Mouse (Mus musculus) neutrophil, adult 5-6 weeks (primary cell): ENCODE results near the gene Vmn1r132. TPM values are rescaled to one million over a fixed set of nuclear protein-coding genes. Genes with fewer than 3 reads are reported as not detected.
"Not testable (repeated sequence)": the region's sequence is repeated elsewhere in the genome, so short reads cannot be mapped to it uniquely, and the experiment has no call there.

Source experiments
- ATAC-seq: fragments of 151-379, 151-347 bp; 2 replicates; pipeline ENCODE4 v1.8.0; 2017; ENCODE audit warnings: mild to moderate bottlenecking, moderate TSS enrichment; ENCODE audit not compliant: insufficient number of reproducible peaks, poor library complexity, low FRiP score, severe bottlenecking; ENCODE audit errors: extremely low read depth
- total RNA-seq: library from RNA; stranded (forward); fragments of 200-1000 nt; gene quantifications from 2 replicates; pipeline ENCODE4 v1.2.3, GENCODE M21; 2017

Vmn1r132 gene
- total RNA-seq, result not detected in 2 replicates

- not testable (repeated sequence) for ATAC-seq
Observed at GRCm38 (mm10) chr7:21613792-21614191, at the start of gene Vmn1r132. TSS of gene Vmn1r132 (plus strand) at chr7:21614092.

Other genes starting within 250 kb of the Vmn1r132 start
- gene Gm6882, start 181.3 kb upstream of the Vmn1r132 start, total RNA-seq, result not detected in 2 replicates
- not detected in 2 replicates for gene Vmn1r130, start 102.3 kb upstream of the Vmn1r132 start, total RNA-seq
- gene Vmn1r131, start 68.0 kb upstream of the Vmn1r132 start, total RNA-seq, result not detected in 2 replicates
- gene Gm4175, start 147.4 kb downstream of the Vmn1r132 start, total RNA-seq, result not detected in 2 replicates
- not detected in 2 replicates for gene Gm4177, start 182.6 kb downstream of the Vmn1r132 start, total RNA-seq
- not detected in 2 replicates for gene Vmn1r135, start 218.3 kb downstream of the Vmn1r132 start, total RNA-seq
- gene Gm5725, start 230.2 kb downstream of the Vmn1r132 start, total RNA-seq, result not detected in 2 replicates